Mouse (Mus musculus): ENCODE measurements around the gene Isy1. TPM values are rescaled to one million over a fixed set of nuclear protein-coding genes. Genes with fewer than 3 reads are reported as not detected.

Isy1 gene
- polyA plus RNA-seq, 1 experiment from 2014 or later: 26.4 TPM

- Histone ChIP-seq H3K27me3 (replicated peaks; ENCODE audit: control insufficient read depth, insufficient read depth, low read length) (no peaks in the 10 kb centered on the region), H3K9me3 (ENCODE audit: control insufficient read depth) (no peaks in the 10 kb centered on the region), H3K4me1 (replicated peaks; ENCODE audit: control insufficient read depth, insufficient read depth, low read length) (0 out of 2 replicates have a peak, but pooled peaks cover 8% of the 10 kb centered on the region), H3K27ac (ENCODE audit: low read depth, low read length) (no peak overlapping the region), H3K36me3 (ENCODE audit: control insufficient read depth, insufficient read depth) (peaks cover 8% of the 10 kb centered on the region; the same call in 1 of the 2 replicates), H3K4me2 (replicated peaks; ENCODE audit: low read depth) (no peak overlapping the region), H3K9ac (ENCODE audit: low read depth, low read length) (no peak overlapping the region), H3K4me3 (ENCODE audit: low read depth, low read length) (no peak overlapping the region)
- no peak for ATAC-seq
- WGBS: 89% methylated on average over 7 of the region's 7 CpGs
- no peak for TF ChIP-seq CTCF (IDR thresholded peaks at IDR 0.05; ENCODE audit: low read depth)
These were observed 33.1 kb downstream of the Isy1 start for GRCm38 (mm10) chr6:87805448-87805847.

DNA sequence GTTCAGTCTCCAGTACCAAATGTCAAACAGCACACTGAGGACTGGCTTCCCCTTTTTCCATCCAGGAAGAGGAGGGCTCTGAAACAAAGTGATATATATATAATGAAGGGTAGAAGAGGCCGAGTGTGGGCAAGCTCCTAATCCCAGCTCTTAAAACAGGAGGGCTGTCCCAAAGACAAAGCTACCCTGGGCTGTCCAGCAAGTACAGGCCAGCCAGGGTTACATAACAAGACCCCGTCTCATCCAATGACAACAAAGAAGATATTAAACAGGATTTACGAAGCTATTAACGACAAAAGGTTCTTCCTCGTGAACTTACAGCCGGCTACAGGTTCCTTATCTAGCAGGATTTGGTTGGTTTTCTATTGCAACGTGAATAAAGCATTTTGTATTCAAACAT, 33.7 kb downstream of the Isy1 start:
- H3K4me2 ChIP-seq (replicated peaks; ENCODE audit: low read depth): no peak overlapping the region
- no peak for TF ChIP-seq CTCF (IDR thresholded peaks at IDR 0.05; ENCODE audit: low read depth)
- H3K9me3 ChIP-seq (ENCODE audit: control insufficient read depth): no peaks in the 10 kb centered on the region
- no peak overlapping the region for H3K9ac ChIP-seq (ENCODE audit: low read depth, low read length)
- H3K4me3 ChIP-seq (ENCODE audit: low read depth, low read length): no peak overlapping the region
- no peak for ATAC-seq
- WGBS: 68% methylated on average over 7 of the region's 7 CpGs
- peaks cover 8% of the 10 kb centered on the region; the same call in 1 of the 2 replicates for H3K36me3 ChIP-seq (ENCODE audit: control insufficient read depth, insufficient read depth)
- H3K4me1 ChIP-seq (replicated peaks; ENCODE audit: control insufficient read depth, insufficient read depth, low read length): 0 out of 2 replicates have a peak, but pooled peaks cover 6% of the 10 kb centered on the region
- H3K27me3 ChIP-seq (replicated peaks; ENCODE audit: control insufficient read depth, insufficient read depth, low read length): no peaks in the 10 kb centered on the region
- H3K27ac ChIP-seq (ENCODE audit: low read depth, low read length): no peak overlapping the region

DNA sequence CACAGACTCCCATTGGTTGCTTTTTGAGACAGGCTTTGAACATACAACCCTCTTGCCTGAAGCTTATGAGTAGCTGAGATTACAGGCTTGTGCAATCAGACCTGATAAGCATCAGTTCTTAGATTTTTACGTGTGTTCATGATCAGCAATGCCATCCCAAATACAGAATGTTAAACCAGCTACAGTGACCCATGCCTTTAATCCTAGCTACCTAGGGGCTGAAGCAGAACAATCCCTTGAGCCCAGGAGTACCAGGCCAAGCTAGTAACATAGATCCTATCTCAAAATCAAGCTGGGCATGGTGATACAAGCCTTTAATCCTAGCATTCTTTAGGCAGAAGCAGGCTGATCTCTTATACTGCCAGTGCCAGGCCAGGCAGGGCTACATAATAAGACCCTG, 34.6 kb downstream of the Isy1 start:
- no peak overlapping the region for H3K4me2 ChIP-seq (replicated peaks; ENCODE audit: low read depth)
- no peak overlapping the region for H3K4me3 ChIP-seq (ENCODE audit: low read depth, low read length)
- TF ChIP-seq CTCF (IDR thresholded peaks at IDR 0.05; ENCODE audit: low read depth): no peak
- H3K27ac ChIP-seq (ENCODE audit: low read depth, low read length): no peak overlapping the region
- no peak overlapping the region for H3K9ac ChIP-seq (ENCODE audit: low read depth, low read length)
- H3K4me1 ChIP-seq (replicated peaks; ENCODE audit: control insufficient read depth, insufficient read depth, low read length): no peaks in the 10 kb centered on the region
- ATAC-seq: no peak
- no peaks in the 10 kb centered on the region for H3K9me3 ChIP-seq (ENCODE audit: control insufficient read depth)
- H3K36me3 ChIP-seq (ENCODE audit: control insufficient read depth, insufficient read depth): peaks cover 8% of the 10 kb centered on the region; the same call in 1 of the 2 replicates
- WGBS: 38% methylated on average over 1 of the region's 1 CpGs
- no peaks in the 10 kb centered on the region for H3K27me3 ChIP-seq (replicated peaks; ENCODE audit: control insufficient read depth, insufficient read depth, low read length)

DNA sequence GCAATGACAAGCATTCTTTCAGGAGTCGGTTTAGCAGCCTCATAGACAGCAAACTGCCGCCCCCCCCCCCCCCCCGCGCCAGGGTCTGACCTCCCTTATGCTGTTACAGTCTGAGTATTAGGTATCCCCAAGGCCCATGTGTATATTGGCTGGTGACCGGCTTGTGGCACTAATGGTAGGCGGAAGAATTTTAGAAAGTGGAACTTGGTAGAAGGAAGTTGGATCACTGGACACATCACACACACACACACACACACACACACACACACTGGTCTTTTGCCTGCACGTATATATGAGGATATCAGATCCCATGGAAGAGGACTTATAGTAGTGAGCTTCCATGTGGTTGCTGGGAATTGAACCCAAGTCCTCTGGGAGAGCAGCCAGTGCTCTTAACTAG, 36.1 kb downstream of the Isy1 start:
- Histone ChIP-seq H3K9ac (ENCODE audit: low read depth, low read length) (no peak overlapping the region), H3K4me3 (ENCODE audit: low read depth, low read length) (no peak overlapping the region), H3K27me3 (replicated peaks; ENCODE audit: control insufficient read depth, insufficient read depth, low read length) (no peaks in the 10 kb centered on the region), H3K4me1 (replicated peaks; ENCODE audit: control insufficient read depth, insufficient read depth, low read length) (no peaks in the 10 kb centered on the region), H3K9me3 (ENCODE audit: control insufficient read depth) (no peaks in the 10 kb centered on the region), H3K36me3 (ENCODE audit: control insufficient read depth, insufficient read depth) (peaks cover 8% of the 10 kb centered on the region; the same call in 1 of the 2 replicates), H3K27ac (ENCODE audit: low read depth, low read length) (no peak overlapping the region), H3K4me2 (replicated peaks; ENCODE audit: low read depth) (no peak overlapping the region)
- WGBS: 85% methylated on average over 7 of the region's 7 CpGs
- TF ChIP-seq CTCF (IDR thresholded peaks at IDR 0.05; ENCODE audit: low read depth): no peak
- ATAC-seq: no peak

DNA sequence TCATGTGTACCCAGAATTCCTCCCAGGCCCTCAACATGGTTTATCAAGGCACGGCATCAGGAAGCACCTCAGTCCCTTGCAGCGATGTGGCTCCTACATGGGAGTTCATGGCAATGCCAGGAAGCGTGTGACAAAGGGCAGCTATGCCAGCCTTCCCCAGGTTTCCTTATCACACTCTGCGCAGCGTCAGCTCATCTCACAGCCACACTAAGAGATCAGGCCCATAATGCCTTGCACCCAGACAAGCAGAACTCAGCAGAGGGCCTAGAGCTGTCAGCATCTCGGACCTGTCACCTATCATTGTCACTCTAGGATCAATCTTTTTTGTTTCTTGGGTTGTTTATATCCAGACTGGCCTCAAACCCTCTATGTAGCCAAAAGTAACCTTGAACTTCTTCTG, 39.0 kb downstream of the Isy1 start:
- Histone ChIP-seq H3K4me2 (replicated peaks; ENCODE audit: low read depth) (no peak overlapping the region), H3K9ac (ENCODE audit: low read depth, low read length) (no peak overlapping the region), H3K27ac (ENCODE audit: low read depth, low read length) (no peak overlapping the region), H3K9me3 (ENCODE audit: control insufficient read depth) (no peaks in the 10 kb centered on the region), H3K36me3 (ENCODE audit: control insufficient read depth, insufficient read depth) (peaks cover 9% of the 10 kb centered on the region; the same call in 1 of the 2 replicates), H3K4me3 (ENCODE audit: low read depth, low read length) (no peak overlapping the region), H3K4me1 (replicated peaks; ENCODE audit: control insufficient read depth, insufficient read depth, low read length) (no peaks in the 10 kb centered on the region), H3K27me3 (replicated peaks; ENCODE audit: control insufficient read depth, insufficient read depth, low read length) (no peaks in the 10 kb centered on the region)
- 82% methylated on average over 6 of the region's 6 CpGs for WGBS
- TF ChIP-seq CTCF (IDR thresholded peaks at IDR 0.05; ENCODE audit: low read depth): no peak
- no peak for ATAC-seq

DNA sequence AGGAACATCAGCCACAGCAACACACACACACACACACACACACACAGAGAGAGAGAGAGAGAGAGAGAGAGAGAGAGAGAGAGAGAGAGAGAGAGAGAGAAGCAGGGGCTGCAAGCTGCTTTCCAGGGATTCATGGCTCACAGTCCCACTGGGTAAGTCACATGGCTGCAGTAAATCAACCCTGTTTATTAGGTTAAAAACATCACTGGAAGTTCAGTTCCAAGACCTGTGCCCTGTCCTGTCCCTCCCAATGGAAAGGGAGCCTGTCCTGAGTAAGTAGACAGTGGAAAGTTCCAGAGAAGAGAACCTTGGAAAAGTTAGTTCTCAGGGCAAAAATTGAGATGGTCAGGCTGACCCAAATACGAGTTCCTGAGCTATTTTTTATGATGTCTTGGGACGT, 41.3 kb downstream of the Isy1 start:
- Histone ChIP-seq H3K4me2 (replicated peaks; ENCODE audit: low read depth) (no peak overlapping the region), H3K4me1 (replicated peaks; ENCODE audit: control insufficient read depth, insufficient read depth, low read length) (no peaks in the 10 kb centered on the region), H3K27me3 (replicated peaks; ENCODE audit: control insufficient read depth, insufficient read depth, low read length) (no peaks in the 10 kb centered on the region), H3K9ac (ENCODE audit: low read depth, low read length) (no peak overlapping the region), H3K27ac (ENCODE audit: low read depth, low read length) (no peak overlapping the region), H3K9me3 (ENCODE audit: control insufficient read depth) (no peaks in the 10 kb centered on the region), H3K36me3 (ENCODE audit: control insufficient read depth, insufficient read depth) (peaks cover 30% of the 10 kb centered on the region), H3K4me3 (ENCODE audit: low read depth, low read length) (no peak overlapping the region)
- WGBS: 33% methylated on average over 2 of the region's 2 CpGs
- TF ChIP-seq CTCF (IDR thresholded peaks at IDR 0.05; ENCODE audit: low read depth): no peak
- ATAC-seq: no peak
